Mouse (Mus musculus): ENCODE measurements around the gene Eif2b3. TPM values are rescaled to one million over a fixed set of nuclear protein-coding genes. Genes with fewer than 3 reads are reported as not detected.

Eif2b3 gene
- polyA plus RNA-seq, 1 experiment, result 23.4 TPM

DNA sequence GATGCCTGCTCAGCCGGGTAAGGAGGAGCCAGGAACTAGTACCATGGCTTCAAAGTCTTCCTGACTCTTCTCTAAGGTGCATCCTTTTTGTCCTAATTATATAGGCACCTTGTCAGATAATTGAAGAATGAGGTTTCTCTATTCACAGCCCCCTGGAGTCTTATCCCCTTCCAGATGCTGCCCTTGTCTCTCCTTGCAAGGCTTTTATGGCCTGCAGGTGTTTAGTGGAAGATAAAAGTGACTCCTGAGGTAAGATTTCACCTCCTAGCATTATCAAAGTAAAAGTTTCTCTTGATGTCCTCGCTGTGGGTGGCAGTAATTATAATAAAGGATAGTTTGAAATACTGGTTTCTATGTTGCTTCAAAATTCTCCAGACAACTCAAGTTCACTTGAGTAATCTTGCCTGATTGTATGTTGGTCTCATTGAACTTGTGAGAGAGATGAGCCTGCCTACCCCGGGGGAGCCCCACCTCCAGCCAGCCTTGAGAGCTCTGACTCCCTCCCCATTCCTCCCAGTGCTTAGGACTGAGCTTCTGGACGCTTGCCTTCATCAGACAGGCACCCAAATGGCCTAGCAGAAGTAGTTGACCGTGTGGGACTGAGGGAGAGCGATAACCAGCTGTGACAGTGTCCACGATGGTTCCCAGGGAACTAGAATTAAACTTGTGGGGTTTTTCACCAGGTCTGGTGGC, 68.9 kb downstream of the Eif2b3 start:
- WGBS, result 78% methylated on average over 7 of the region's 7 CpGs
- Histone ChIP-seq H3K27ac (ENCODE audit: control insufficient read depth, insufficient read depth, low read depth, low read length, poor library complexity) (no peak overlapping the region), H3K4me3 (replicated peaks; ENCODE audit: control insufficient read depth, low read depth, low read length) (no peak overlapping the region), H3K4me1 (ENCODE audit: control insufficient read depth, insufficient read depth, low read length) (no peaks in the 10 kb centered on the region)
- TF ChIP-seq POLR2A (IDR thresholded peaks at IDR 0.05; ENCODE audit: borderline replicate concordance, control insufficient read depth, low read depth, low read length) (no peak), CTCF (IDR thresholded peaks at IDR 0.05; ENCODE audit: control insufficient read depth, insufficient read depth, low read length) (no peak)

DNA sequence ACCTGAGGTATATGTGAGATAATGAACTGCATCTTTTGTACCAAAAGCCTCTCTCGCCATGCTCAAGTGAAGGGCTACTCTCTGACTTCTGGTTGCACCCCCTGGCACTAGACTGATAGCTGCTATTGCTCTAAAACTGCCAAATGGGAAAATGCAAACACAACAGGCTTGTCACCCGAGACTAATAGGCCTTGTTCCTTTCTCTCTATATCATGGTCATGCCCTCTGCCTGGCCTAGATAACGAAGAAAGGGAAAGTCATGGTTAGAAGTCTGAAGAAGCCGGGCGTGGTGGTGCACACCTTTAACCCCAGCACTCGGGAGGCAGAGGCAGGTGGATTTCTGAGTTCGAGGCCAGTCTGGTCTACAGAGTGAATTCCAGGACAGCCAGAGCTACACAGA, 71.4 kb downstream of the Eif2b3 start:
- Histone ChIP-seq H3K27ac (ENCODE audit: control insufficient read depth, insufficient read depth, low read depth, low read length, poor library complexity) (no peak overlapping the region), H3K4me1 (ENCODE audit: control insufficient read depth, insufficient read depth, low read length) (no peaks in the 10 kb centered on the region), H3K4me3 (replicated peaks; ENCODE audit: control insufficient read depth, low read depth, low read length) (no peak overlapping the region)
- WGBS, result 64% methylated on average over 7 of the region's 7 CpGs
- TF ChIP-seq POLR2A (IDR thresholded peaks at IDR 0.05; ENCODE audit: borderline replicate concordance, control insufficient read depth, low read depth, low read length), result no peak
- no peak for TF ChIP-seq CTCF (IDR thresholded peaks at IDR 0.05; ENCODE audit: control insufficient read depth, insufficient read depth, low read length)

DNA sequence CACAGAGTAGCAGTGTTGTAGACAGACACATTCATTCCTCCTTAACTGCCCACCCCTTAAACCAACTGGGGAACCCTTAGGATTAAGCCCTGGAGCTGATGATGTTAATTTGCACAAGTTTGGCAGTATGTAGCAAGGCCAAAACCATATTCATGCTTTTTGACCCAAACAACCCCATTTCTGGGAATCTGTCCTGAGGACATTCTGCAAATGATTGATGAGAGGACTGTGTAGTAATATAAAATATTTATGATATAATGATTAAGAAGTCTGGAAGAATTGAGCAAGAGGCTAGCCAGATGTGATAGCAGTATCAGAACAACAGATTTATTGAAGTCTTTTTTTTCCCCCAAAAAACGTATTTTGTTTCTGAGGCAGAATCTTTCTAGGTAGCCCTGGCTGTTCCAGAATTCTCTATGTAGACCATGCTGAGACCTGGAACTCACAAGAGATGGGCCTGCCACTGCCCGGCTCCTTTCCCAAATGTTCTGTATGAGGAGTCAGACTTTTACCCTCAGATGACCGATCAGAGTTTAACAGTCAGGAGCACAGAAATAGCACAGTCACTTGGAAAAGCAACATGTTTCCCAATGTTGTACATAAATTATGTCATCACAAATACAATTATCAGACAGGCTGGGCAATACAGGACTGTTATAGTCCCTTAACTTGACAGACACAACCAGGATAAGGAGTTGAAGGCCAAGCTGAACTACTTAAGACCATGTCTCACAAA, 75.6 kb downstream of the Eif2b3 start:
- H3K4me3 ChIP-seq (replicated peaks; ENCODE audit: control insufficient read depth, low read depth, low read length), result no peak overlapping the region
- H3K27ac ChIP-seq (ENCODE audit: control insufficient read depth, insufficient read depth, low read depth, low read length, poor library complexity), result no peak overlapping the region
- 69% methylated on average over 3 of the region's 3 CpGs for whole genome bisulfite sequencing
- TF ChIP-seq CTCF (IDR thresholded peaks at IDR 0.05; ENCODE audit: control insufficient read depth, insufficient read depth, low read length) (no peak), POLR2A (IDR thresholded peaks at IDR 0.05; ENCODE audit: borderline replicate concordance, control insufficient read depth, low read depth, low read length) (no peak)
- peaks cover under 1% of the 10 kb centered on the region; the same call in 1 of the 2 replicates for H3K4me1 ChIP-seq (ENCODE audit: control insufficient read depth, insufficient read depth, low read length)

DNA sequence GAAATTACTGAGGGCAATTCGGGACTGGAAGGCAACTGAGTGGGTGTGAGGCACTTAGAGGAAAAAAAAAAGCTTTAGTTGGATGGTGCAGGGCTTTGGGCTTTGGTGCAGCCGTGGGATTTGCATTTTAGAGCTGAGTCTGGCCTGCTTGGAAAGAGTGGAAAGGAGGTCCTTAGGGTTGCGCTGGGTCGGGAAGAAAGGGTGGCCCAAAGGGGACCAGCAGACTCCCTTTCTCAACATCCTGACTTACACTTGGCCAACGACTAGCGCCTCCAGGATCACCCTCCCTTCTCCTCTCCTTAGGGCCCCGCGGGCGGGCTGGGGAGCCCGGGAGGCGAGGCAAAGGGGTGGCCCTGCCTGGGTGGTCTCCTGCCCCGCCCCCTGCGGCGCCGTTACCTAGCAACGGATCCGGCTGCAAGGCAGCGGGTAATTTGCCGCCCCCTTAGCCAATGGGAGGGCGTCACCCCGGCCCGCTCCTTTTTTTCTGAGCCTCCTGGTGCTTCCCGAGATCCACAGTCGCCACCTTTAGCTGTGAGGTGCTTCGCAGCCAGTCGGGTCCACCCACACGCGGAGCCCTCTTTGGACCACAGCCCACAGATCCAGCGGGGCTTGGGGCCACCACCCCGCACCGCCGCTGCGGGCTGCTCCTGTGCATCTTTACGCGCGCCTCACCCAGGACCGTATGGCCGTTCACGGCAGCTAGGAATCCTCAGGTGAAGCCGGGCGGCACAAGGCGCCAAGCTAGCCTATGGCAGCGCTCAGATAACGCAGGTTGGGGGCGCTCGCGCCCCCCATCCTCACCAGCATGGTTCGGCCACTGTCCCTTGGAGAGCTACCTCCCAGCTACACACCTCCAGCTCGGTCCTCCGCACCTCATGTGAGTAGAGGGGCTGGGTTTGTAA, 76.6 kb downstream of the Eif2b3 start, which contains the start of gene Ptch2:
Ptch2 (plus strand) TSS at position 525 of the 902 bp plus-strand sequence.
- no peak for TF ChIP-seq CTCF (IDR thresholded peaks at IDR 0.05; ENCODE audit: control insufficient read depth, insufficient read depth, low read length)
- no peak for TF ChIP-seq POLR2A (IDR thresholded peaks at IDR 0.05; ENCODE audit: borderline replicate concordance, control insufficient read depth, low read depth, low read length)
- H3K4me1 ChIP-seq (ENCODE audit: control insufficient read depth, insufficient read depth, low read length), result peaks cover 6% of the 10 kb centered on the region; the same call in 1 of the 2 replicates
- H3K4me3 ChIP-seq (replicated peaks; ENCODE audit: control insufficient read depth, low read depth, low read length), result peak within 1 kb of the TSS; percentile 52
- 1% methylated on average over 50 of the region's 50 CpGs for WGBS
- no peak within 1 kb of the TSS for H3K27ac ChIP-seq (ENCODE audit: control insufficient read depth, insufficient read depth, low read depth, low read length, poor library complexity)

DNA sequence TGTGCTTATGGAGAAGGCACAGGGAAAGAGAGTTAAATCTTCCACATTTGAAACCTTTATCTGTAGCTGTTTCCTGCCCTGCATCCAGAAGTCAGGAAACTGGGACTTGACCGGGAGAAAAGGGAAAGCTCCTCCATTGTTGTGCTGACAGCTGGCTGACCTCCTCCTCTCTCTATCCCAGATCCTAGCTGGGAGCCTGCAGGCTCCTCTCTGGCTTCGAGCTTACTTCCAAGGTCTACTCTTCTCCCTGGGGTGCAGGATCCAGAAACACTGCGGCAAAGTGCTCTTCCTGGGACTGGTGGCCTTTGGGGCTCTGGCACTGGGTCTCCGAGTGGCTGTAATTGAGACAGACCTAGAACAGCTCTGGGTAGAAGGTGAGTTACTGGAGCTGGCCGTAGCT, 77.5 kb downstream of the Eif2b3 start:
- Histone ChIP-seq H3K4me3 (replicated peaks; ENCODE audit: control insufficient read depth, low read depth, low read length) (no peak overlapping the region), H3K27ac (ENCODE audit: control insufficient read depth, insufficient read depth, low read depth, low read length, poor library complexity) (no peak overlapping the region), H3K4me1 (ENCODE audit: control insufficient read depth, insufficient read depth, low read length) (peaks cover 6% of the 10 kb centered on the region; the same call in 1 of the 2 replicates)
- WGBS, result 25% methylated on average over 5 of the region's 5 CpGs
- TF ChIP-seq CTCF (IDR thresholded peaks at IDR 0.05; ENCODE audit: control insufficient read depth, insufficient read depth, low read length) (no peak), POLR2A (IDR thresholded peaks at IDR 0.05; ENCODE audit: borderline replicate concordance, control insufficient read depth, low read depth, low read length) (no peak)

DNA sequence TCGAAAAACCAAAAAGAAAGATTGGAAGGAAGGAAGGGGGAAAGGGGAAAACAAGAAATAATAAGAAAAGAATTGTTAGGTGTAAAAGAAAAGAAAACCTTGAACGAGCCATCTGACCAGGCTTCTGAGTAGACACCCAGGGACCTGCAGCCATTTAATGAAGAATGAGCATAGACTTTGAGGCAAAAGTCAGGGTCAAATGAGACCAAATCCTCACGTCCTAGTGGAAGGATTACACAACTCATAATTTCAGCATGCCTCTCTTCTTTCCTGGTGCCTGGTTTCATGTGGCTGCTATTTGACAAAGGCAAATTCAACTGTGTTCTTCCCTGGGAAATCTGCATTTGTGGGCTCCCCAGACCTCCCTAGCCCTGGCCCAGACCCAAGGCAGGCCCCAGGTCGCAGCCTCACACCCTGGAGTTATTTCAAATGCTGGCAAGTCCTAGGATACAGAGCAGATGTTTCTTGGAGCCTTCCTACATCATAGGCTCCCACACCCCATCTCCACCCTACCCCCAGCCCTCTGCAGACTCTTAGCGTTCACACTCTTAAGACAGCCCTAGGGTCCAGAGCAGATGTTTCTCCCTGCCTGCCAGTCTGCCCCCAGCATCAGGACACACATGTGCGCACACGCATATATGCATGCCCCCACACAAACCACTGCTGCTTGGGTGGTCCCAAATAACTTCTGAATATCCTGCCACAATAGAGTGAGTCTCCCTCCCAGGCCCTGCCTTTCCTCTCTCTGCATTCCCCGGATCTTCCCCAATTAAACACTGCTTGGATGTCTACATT, 79.0 kb downstream of the Eif2b3 start:
- no peak overlapping the region for H3K27ac ChIP-seq (ENCODE audit: control insufficient read depth, insufficient read depth, low read depth, low read length, poor library complexity)
- H3K4me1 ChIP-seq (ENCODE audit: control insufficient read depth, insufficient read depth, low read length), result peaks cover 6% of the 10 kb centered on the region; the same call in 1 of the 2 replicates
- WGBS, result 65% methylated on average over 8 of the region's 8 CpGs
- no peak overlapping the region for H3K4me3 ChIP-seq (replicated peaks; ENCODE audit: control insufficient read depth, low read depth, low read length)
- TF ChIP-seq POLR2A (IDR thresholded peaks at IDR 0.05; ENCODE audit: borderline replicate concordance, control insufficient read depth, low read depth, low read length) (no peak), CTCF (IDR thresholded peaks at IDR 0.05; ENCODE audit: control insufficient read depth, insufficient read depth, low read length) (no peak)

DNA sequence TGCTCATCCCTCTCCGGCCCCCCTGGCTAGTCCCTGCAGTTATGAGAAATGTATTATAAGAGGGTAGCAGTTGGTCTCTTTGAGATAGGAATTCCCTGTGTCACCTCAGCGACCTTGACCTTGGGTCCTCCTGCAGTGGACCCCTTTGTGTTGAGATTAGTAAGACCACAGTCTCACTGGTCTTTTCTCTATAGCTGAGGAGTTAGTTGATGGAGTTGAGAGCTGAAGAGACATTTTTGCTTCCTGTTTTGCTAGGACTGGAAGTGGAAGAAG, 79.5 kb downstream of the Eif2b3 start:
- no peak overlapping the region for H3K4me3 ChIP-seq (replicated peaks; ENCODE audit: control insufficient read depth, low read depth, low read length)
- no peak for TF ChIP-seq CTCF (IDR thresholded peaks at IDR 0.05; ENCODE audit: control insufficient read depth, insufficient read depth, low read length)
- no peak for TF ChIP-seq POLR2A (IDR thresholded peaks at IDR 0.05; ENCODE audit: borderline replicate concordance, control insufficient read depth, low read depth, low read length)
- no peak overlapping the region for H3K27ac ChIP-seq (ENCODE audit: control insufficient read depth, insufficient read depth, low read depth, low read length, poor library complexity)
- peaks cover 6% of the 10 kb centered on the region; the same call in 1 of the 2 replicates for H3K4me1 ChIP-seq (ENCODE audit: control insufficient read depth, insufficient read depth, low read length)
- WGBS, result 74% methylated on average over 2 of the region's 2 CpGs
